Mouse (Mus musculus) G1E (cell line): ENCODE results near the gene Gprin3.

ENCODE experiments used
- CTCF ChIP-seq: IDR thresholded peaks from 2 replicates; pipeline ENCODE4 v1.5.1; 2012; ENCODE audit warnings: low read depth, low read length, inconsistent platforms, mixed read lengths
- GATA1 ChIP-seq: IDR thresholded peaks from 2 replicates; pipeline ENCODE4 v1.6.1; 2012; ENCODE audit warnings: borderline replicate concordance, low read length, inconsistent platforms, mixed read lengths
- POLR2AphosphoS5 ChIP-seq: IDR thresholded peaks from 2 replicates; pipeline ENCODE4 v1.6.1; 2012; ENCODE audit warnings: low read depth, low read length, inconsistent platforms; ENCODE audit not compliant: insufficient replicate concordance
- TAL1 ChIP-seq: conservative IDR thresholded peaks from 2 replicates; pipeline ENCODE4 v1.6.1; 2012; ENCODE audit warnings: low read depth, low read length, inconsistent platforms, mixed read lengths

- no peak for TF ChIP-seq CTCF
- TF ChIP-seq GATA1: no peak
- TF ChIP-seq TAL1: no peak
- no peak for TF ChIP-seq POLR2AphosphoS5
Measured at GRCm38 (mm10) chr6:59313162-59313561, 112.9 kb downstream of the Gprin3 start.
